Mouse (Mus musculus): ENCODE results near the gene Aqp9. TPM values are rescaled to one million over a fixed set of nuclear protein-coding genes. Genes with fewer than 3 reads are reported as not detected.

Aqp9 gene
- polyA plus RNA-seq (2015; fragmentation: Nextera tagmentation; extraction: Ambion mirVana), result 0.43 and 0.62 TPM in 2 replicates

DNA sequence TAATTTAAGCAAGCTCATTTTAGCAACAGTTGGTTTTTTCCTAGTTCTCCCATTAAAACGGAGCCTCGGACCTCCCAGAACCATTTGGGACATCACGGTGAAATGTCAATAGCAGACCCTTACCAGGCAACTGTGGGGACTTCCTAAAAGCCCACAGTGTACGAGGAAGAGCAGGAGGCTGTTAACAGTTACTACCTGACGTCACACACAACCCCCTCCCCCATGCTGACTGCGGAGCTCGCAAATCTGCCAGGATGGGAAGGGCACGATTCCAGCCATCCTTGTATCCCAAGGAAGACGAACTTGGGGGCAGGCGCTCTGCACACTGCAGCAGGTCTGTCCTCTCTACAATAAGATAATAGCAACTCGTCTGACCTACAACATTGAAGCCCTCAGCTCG, at the start of gene Aqp9:
Aqp9 (minus strand) TSS at position 172 of the 400 bp plus-strand sequence.
- Histone ChIP-seq H3K9ac (no peak within 1 kb of the TSS), H3K4me1 (peaks cover 17% of the 10 kb centered on the region), H3K27ac (no peak within 1 kb of the TSS), H3K9me3 (no peaks in the 10 kb centered on the region), H3K36me3 (no peaks in the 10 kb centered on the region), H3K27me3 (no peaks in the 10 kb centered on the region), H3K4me3 (no peak within 1 kb of the TSS), H3K4me2 (replicated peaks) (peak within 1 kb of the TSS; percentile 44)
- no peak for ATAC-seq (ENCODE audit: low FRiP score, low read depth)
- WGBS, result 24% methylated on average over 12 of the region's 12 CpGs

DNA sequence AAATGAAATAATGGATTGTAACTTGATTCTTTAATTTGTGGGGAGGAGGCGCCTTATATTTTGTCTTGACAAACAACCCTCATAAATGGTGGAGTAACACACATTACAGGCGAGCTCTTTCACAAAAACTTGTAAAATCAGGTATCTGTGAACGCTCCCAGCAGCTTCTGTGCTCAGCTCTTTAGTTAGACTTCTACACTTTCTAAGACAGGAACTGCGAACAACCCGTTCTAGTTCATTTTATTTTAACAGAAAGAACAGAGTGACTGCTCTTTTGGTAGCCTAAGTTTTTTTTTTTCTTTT, 49.3 kb upstream of the Aqp9 start:
- H3K36me3 ChIP-seq, result no peaks in the 10 kb centered on the region
- ATAC-seq (ENCODE audit: low FRiP score, low read depth), result no peak
- H3K4me3 ChIP-seq, result peak overlapping the region; percentile 49
- H3K27ac ChIP-seq, result no peak overlapping the region
- peak overlapping the region; percentile 76 for H3K4me2 ChIP-seq (replicated peaks)
- WGBS, result 9% methylated on average over 5 of the region's 5 CpGs
- no peak overlapping the region for H3K9ac ChIP-seq
- no peaks in the 10 kb centered on the region for H3K9me3 ChIP-seq
- peaks cover 72% of the 10 kb centered on the region for H3K27me3 ChIP-seq
- H3K4me1 ChIP-seq, result peaks cover 13% of the 10 kb centered on the region

DNA sequence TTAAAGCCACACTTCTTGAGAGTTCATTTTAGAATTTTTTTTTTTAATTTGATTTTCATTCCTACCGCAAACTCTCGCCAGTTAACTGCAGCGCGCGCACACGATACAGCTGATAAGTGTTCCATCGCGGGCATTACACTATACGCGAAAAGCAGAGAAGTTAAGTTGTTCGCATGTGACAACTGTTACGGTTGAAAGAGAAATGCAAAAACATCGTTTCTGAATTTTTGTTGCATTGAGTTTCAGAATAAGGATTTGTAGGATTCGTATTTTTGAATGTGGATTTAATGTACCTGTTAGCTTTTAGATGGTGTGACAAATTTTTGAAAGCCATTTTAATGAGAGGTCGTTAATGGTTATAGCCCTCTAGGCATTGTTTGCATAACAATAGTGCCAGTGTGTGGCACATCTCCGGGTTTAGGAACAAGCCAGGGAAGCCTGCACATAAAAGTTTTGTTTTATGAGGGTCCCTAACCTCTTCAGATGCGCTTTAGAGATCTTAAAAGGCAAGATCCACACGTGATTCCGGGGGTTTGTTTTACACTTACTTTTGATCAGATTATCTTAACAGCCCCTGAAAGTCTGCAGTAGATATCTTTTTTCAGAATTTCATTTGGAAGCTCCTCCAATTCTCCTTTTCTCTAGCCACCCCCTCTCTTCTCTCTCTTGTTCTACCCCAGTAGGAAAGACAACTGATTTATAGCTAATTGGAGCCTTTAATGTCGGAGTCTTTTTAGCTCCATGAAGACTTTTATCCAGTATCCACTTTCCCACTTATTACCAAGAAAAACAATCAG, 48.7 kb upstream of the Aqp9 start:
- Histone ChIP-seq H3K36me3 (no peaks in the 10 kb centered on the region), H3K27me3 (peaks cover 73% of the 10 kb centered on the region), H3K9ac (no peak overlapping the region), H3K27ac (no peak overlapping the region), H3K9me3 (no peaks in the 10 kb centered on the region), H3K4me2 (replicated peaks) (peak overlapping the region; percentile 76), H3K4me1 (peaks cover 13% of the 10 kb centered on the region), H3K4me3 (peak overlapping the region; percentile 49)
- WGBS, result 2% methylated on average over 20 of the region's 20 CpGs
- no peak for ATAC-seq (ENCODE audit: low FRiP score, low read depth)

DNA sequence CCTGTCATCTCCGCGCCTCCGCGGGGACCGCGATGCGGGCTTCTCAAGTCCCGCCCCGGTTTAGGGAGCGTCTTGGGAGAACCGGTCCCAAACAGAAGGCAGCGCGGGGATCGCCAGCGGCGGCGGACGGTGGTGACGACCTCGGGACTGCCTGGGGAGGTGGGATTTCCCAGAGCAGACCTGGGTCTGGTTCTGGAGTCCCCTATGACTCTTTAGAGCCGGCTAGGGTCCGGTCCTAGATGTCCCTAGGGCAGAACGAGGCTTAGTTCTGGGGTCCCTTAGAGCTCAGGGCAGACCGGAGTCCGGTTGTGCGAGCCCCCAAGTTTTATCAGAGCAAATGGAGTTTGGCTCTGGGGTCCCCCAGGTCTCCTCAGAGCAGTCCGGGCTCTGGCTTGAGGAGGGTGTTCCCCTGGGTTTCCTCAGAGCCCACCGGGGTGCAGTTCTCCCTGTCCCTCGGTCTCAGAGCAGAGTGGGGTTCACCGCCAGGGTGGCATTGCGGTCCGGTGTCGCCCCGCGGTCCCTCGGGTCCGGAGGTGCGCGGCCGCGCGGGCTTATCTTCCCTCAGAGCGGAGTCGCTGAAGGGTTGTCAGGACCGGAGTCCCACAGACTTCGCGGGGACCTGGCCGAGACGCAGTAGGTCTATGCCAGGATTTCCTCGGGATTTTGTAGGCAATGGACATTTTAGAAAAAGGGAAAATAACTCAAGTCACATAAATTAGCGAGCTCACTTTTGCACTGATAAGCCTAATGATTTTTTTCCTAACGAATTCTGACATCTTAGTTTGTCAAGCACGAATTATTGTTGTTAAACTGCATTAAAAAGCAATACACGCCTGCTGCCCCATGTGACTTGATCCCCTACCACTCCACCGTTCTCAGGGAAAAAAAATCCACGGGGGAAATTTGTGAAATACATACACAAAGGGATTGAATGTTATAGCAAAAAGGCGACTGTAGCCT, 47.8 kb upstream of the Aqp9 start:
- Histone ChIP-seq H3K36me3 (no peaks in the 10 kb centered on the region), H3K9me3 (no peaks in the 10 kb centered on the region), H3K4me1 (peaks cover 15% of the 10 kb centered on the region), H3K9ac (peak overlapping the region; percentile 59), H3K4me3 (peak overlapping the region; percentile 49), H3K27ac (no peak overlapping the region), H3K27me3 (peaks cover 72% of the 10 kb centered on the region), H3K4me2 (replicated peaks) (peak overlapping the region; percentile 76)
- WGBS, result under 1% methylated on average over 57 of the region's 57 CpGs
- peak; percentile 30 for ATAC-seq (ENCODE audit: low FRiP score, low read depth)

DNA sequence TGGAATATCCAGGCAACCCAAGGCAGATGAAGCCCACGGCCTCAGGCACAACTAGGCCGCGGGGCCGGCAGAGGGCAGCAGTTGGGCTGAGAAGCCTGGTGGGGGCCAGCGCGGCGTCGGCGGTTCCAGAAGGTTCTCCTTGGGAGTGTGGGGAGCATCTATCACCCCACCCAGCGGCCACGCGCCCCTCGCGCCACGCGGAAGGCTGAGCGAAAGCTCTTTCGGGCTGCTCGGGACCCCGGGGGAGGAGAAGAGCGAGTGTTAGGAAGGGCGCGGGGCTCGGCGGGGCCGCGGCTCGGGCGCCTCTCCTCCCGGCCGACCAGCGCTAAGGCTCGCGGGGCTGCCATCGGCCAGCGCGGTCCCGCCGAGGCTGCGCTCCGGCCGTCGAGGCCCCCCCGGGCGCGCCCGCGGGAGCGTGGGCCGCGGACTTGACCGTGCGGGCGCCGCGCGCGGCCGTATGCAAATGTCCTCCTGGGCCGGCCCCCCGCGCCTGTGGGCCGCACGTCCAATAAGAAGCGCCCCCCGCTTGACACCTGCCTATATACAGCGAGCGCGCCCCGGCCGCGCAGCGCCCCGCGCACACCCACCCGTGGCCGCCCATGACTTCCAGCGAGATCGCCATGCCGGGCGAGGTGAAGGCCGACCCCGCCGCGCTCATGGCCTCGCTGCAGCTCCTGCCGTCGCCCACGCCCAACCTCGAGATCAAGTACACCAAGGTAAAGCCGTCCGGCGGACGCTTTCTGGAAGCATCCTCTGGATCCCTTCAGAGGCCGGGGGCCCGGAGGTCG, 47.0 kb upstream of the Aqp9 start, which contains the start of gene Aldh1a2:
Aldh1a2 (plus strand) TSS at position 542 of the 788 bp plus-strand sequence.
- Histone ChIP-seq H3K4me3 (peak within 1 kb of the TSS; percentile 49), H3K27me3 (peaks cover 71% of the 10 kb centered on the region), H3K27ac (no peak within 1 kb of the TSS), H3K9ac (peak within 1 kb of the TSS; percentile 59), H3K9me3 (no peaks in the 10 kb centered on the region), H3K36me3 (no peaks in the 10 kb centered on the region), H3K4me2 (replicated peaks) (peak within 1 kb of the TSS; percentile 76), H3K4me1 (peaks cover 15% of the 10 kb centered on the region)
- under 1% methylated on average over 93 of the region's 97 CpGs for WGBS
- ATAC-seq (ENCODE audit: low FRiP score, low read depth), result peak; percentile 84

DNA sequence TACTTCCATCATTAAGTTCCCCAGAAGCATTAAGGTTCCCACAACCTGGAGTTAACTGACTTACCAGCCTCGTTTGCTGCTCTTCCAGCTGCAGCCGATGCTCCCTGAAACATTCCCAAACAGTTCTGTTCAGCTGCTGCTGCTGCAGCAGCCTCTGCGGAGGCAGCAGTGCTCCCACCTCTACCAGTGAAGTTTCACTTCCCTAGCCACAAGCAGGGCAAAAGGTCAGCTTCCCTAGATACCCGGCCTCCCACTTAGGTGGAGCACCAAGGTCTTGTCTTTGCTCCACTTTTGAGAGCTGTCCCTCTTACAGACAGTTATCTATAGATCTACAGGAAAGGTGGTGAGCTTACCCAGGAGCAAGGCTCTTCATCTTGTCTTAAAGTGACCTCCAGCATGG, 45.2 kb upstream of the Aqp9 start:
- H3K27me3 ChIP-seq, result peaks cover 74% of the 10 kb centered on the region
- peaks cover 15% of the 10 kb centered on the region for H3K4me1 ChIP-seq
- no peak overlapping the region for H3K27ac ChIP-seq
- H3K36me3 ChIP-seq, result no peaks in the 10 kb centered on the region
- no peak overlapping the region for H3K4me2 ChIP-seq (replicated peaks)
- no peak overlapping the region for H3K9ac ChIP-seq
- H3K9me3 ChIP-seq, result no peaks in the 10 kb centered on the region
- ATAC-seq (ENCODE audit: low FRiP score, low read depth), result no peak
- WGBS, result 17% methylated on average over 4 of the region's 4 CpGs
- H3K4me3 ChIP-seq, result no peak overlapping the region

DNA sequence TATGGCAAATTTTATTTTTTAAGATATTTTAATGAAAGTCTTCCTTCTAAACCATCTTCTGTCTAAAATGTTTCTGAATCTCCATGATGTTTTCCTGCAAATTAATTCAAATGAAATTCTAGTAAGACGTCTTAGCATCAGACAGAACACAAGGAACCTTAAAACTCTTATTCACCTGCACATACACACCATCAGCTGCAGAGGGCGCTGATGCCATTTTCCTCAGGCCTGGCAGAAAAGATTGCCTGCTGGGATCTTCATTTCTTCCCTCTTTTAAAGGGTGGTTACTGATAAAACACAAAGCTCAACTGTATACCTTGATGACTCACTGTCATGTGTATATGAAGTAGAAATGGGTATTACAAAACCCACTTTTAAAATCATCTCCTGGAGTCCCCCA, 42.4 kb upstream of the Aqp9 start:
- ATAC-seq (ENCODE audit: low FRiP score, low read depth), result no peak
- Histone ChIP-seq H3K36me3 (no peaks in the 10 kb centered on the region), H3K9ac (no peak overlapping the region), H3K4me3 (no peak overlapping the region), H3K9me3 (no peaks in the 10 kb centered on the region), H3K27me3 (peaks cover 61% of the 10 kb centered on the region), H3K4me1 (peaks cover 8% of the 10 kb centered on the region), H3K27ac (no peak overlapping the region), H3K4me2 (replicated peaks) (no peak overlapping the region)
- WGBS, result 7% methylated on average over 2 of the region's 2 CpGs

DNA sequence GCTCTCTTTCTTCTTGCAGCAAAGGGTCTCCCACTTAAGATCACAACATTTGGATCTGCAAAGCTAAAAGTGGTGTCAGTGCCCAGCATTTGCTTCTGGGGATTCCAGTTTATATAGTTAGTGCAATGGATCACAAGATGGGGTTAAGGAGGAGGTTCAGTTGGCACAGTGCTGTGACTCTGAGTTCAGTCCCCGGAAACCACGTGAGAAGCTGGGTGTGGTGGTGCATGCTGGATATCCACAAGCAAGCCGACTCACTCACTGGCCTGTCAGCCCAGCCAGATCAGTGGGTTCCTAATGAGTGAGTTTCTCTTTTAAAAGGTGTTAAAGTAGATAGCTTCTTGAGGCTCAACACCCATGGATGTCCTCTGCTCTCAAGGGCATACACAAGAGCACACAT, 40.8 kb upstream of the Aqp9 start:
- 61% methylated on average over 3 of the region's 3 CpGs for WGBS
- no peak overlapping the region for H3K4me2 ChIP-seq (replicated peaks)
- H3K27ac ChIP-seq, result no peak overlapping the region
- ATAC-seq (ENCODE audit: low FRiP score, low read depth), result no peak
- H3K27me3 ChIP-seq, result peaks cover 45% of the 10 kb centered on the region
- H3K36me3 ChIP-seq, result no peaks in the 10 kb centered on the region
- no peaks in the 10 kb centered on the region for H3K9me3 ChIP-seq
- H3K9ac ChIP-seq, result no peak overlapping the region
- no peak overlapping the region for H3K4me3 ChIP-seq
- H3K4me1 ChIP-seq, result peaks cover 3% of the 10 kb centered on the region; the same call in 1 of the 2 replicates

DNA sequence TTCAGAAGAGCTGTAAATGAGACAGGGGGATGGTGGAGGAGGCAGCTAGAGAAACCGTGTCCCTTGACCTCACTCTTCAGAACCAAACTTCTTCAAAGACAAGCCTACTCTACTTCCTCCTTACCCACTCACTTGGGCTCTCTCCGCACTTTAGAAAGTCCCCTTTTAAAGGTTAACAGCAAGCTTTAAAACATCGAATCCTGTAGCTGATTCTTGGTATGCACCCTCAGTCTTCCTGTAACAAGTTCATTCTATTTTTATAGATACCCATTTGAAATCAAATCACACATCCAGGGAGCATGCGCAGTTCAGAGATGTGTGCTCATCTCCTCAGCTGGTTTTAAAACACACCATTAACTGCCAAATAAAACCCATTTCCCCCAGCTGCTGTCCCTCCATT, 33.8 kb upstream of the Aqp9 start:
- H3K27me3 ChIP-seq, result peaks cover 7% of the 10 kb centered on the region; the same call in 1 of the 2 replicates
- WGBS, result 73% methylated on average over 4 of the region's 4 CpGs
- no peaks in the 10 kb centered on the region for H3K4me1 ChIP-seq
- no peak overlapping the region for H3K4me2 ChIP-seq (replicated peaks)
- no peak overlapping the region for H3K27ac ChIP-seq
- no peak for ATAC-seq (ENCODE audit: low FRiP score, low read depth)
- no peaks in the 10 kb centered on the region for H3K36me3 ChIP-seq
- no peak overlapping the region for H3K4me3 ChIP-seq
- H3K9ac ChIP-seq, result no peak overlapping the region
- no peaks in the 10 kb centered on the region for H3K9me3 ChIP-seq

DNA sequence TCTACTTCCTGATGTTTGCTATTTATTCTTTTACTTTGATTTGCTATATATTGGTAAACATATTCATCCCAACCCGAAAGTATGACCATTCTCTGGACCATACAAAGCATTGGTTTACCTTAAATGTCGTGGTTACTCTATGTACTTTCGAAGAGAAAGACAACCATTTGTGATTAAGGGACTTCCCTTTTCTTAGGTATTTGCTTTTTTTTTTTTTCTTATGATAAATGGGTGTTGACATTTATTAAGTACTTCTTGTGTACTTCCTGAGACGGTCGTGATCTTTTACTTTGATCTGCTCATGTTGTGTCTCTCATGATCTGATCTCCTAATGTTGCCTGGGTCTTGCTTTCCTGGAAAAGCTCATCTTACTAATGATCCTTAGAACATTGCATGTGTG, 30.3 kb upstream of the Aqp9 start:
- no peaks in the 10 kb centered on the region for H3K9me3 ChIP-seq
- 80% methylated on average over 5 of the region's 5 CpGs for WGBS
- no peak overlapping the region for H3K4me2 ChIP-seq (replicated peaks)

DNA sequence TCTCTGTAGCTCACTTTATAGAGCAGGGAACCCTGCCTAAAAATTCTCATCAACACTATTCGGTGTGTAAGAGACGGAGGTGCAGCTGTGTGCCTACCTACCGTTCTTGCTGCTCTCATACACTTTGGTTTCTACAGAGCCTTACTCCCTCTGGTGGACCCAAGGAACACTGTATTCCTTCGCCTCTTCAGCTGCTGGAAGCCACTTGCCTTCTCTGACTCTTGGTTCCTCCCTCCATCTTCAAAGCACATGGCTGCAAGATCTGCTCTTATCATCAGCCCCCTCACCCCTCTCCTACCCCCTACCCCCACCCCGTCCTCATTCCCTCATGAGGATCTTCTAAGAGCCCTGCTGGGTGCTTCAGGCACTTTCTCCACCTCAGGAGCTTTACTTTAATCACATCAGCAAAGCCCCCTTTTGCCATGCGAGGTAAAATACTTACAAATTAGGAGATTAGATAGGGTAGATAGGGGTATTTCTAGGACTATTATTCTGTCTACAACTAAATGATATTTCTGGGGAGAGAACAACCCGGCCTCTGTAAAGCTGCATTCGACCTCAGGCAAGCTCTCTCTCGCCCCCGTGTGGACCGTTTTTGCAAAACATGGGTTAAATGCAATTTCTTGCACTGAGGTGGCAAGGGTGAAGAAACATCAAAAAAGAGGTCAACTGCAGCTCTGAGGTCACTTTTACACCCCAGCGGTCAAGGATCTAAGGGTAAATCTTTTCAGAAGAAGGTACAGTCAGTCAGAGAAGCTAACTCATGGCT, 20.3 kb upstream of the Aqp9 start:
- H3K27ac ChIP-seq, result no peak overlapping the region
- no peaks in the 10 kb centered on the region for H3K27me3 ChIP-seq
- ATAC-seq (ENCODE audit: low FRiP score, low read depth), result no peak
- H3K36me3 ChIP-seq, result no peaks in the 10 kb centered on the region
- no peak overlapping the region for H3K4me3 ChIP-seq
- 0 out of 2 replicates have a peak, but pooled peaks cover 2% of the 10 kb centered on the region for H3K4me1 ChIP-seq
- peak overlapping the region; percentile 53 for H3K4me2 ChIP-seq (replicated peaks)
- 12% methylated on average over 12 of the region's 12 CpGs for WGBS
- 0 out of 2 replicates have a peak overlapping the region, but pooled peaks have one; percentile 45 for H3K9ac ChIP-seq
- no peaks in the 10 kb centered on the region; the same call in 1 of the 2 replicates for H3K9me3 ChIP-seq

More for the DNA sequence above, 30.3 kb upstream of the Aqp9 start:
- Histone ChIP-seq H3K27me3 (peaks cover 7% of the 10 kb centered on the region; the same call in 1 of the 2 replicates), H3K27ac (no peak overlapping the region), H3K36me3 (no peaks in the 10 kb centered on the region), H3K4me3 (no peak overlapping the region), H3K4me1 (no peaks in the 10 kb centered on the region), H3K9ac (no peak overlapping the region)
- ATAC-seq (ENCODE audit: low FRiP score, low read depth), result no peak
